Mouse (Mus musculus) ES-Bruce4 (cell line): ENCODE results near the gene Fam102a. TPM values are rescaled to one million over a fixed set of nuclear protein-coding genes. Genes with fewer than 3 reads are reported as not detected.

Experiments used
- H3K27ac ChIP-seq: 2 replicates; pipeline ENCODE4 v1.5.1; 2012; ENCODE audit warnings: low read length, inconsistent platforms; ENCODE audit not compliant: insufficient read depth
- H3K27me3 ChIP-seq: 2 replicates; pipeline ENCODE4 v1.6.1; 2012; ENCODE audit warnings: mild to moderate bottlenecking, low read length, inconsistent platforms; ENCODE audit not compliant: control insufficient read depth, poor library complexity, insufficient read depth, severe bottlenecking
- H3K36me3 ChIP-seq: 2 replicates; pipeline ENCODE4 v1.6.1; 2012; ENCODE audit warnings: inconsistent platforms, mild to moderate bottlenecking, low read length, moderate library complexity; ENCODE audit not compliant: control insufficient read depth, poor library complexity, insufficient read depth, severe bottlenecking
- H3K4me1 ChIP-seq: one replicate; pipeline ENCODE4 v1.8.1; 2011; ENCODE audit warnings: low read length; ENCODE audit not compliant: control insufficient read depth, insufficient read depth
- H3K4me3 ChIP-seq: 2 replicates; pipeline ENCODE4 v1.5.1; 2011; ENCODE audit warnings: low read depth, mild to moderate bottlenecking, low read length
- H3K9ac ChIP-seq: 2 replicates; pipeline ENCODE4 v1.6.1; 2012; ENCODE audit warnings: low read depth, mild to moderate bottlenecking, inconsistent platforms; ENCODE audit not compliant: poor library complexity, severe bottlenecking
- H3K9me3 ChIP-seq: replicated peaks from 2 replicates; pipeline ENCODE4 v1.6.1; 2012; ENCODE audit warnings: mild to moderate bottlenecking, low read length, inconsistent platforms; ENCODE audit not compliant: control insufficient read depth, poor library complexity, insufficient read depth, severe bottlenecking
- CTCF ChIP-seq: IDR thresholded peaks from one replicate; pipeline ENCODE4 v1.8.1; 2011; ENCODE audit warnings: low read depth, low read length
- EP300 ChIP-seq: IDR thresholded peaks from 2 replicates; pipeline ENCODE4 v1.6.1; 2011; ENCODE audit warnings: low read depth, low read length; ENCODE audit not compliant: insufficient read depth
- POLR2A ChIP-seq: IDR thresholded peaks from one replicate; pipeline ENCODE4 v1.8.1; 2011; ENCODE audit warnings: low read length; ENCODE audit not compliant: insufficient read depth
- polyA plus RNA-seq: library from polyadenylated mRNA; stranded (reverse); fragments of >200 nt; gene quantifications from 2 replicates; pipeline ENCODE4 v1.2.4, GENCODE M21; 2011; ENCODE audit warnings: low read depth; ENCODE audit not compliant: missing spikeins, insufficient read depth, insufficient read length

The Fam102a gene
- polyA plus RNA-seq, 1 experiment: 12.2 TPM

- peaks cover 9% of the 10 kb centered on the region for H3K4me1 ChIP-seq
- no peak overlapping the region for H3K9ac ChIP-seq
- no peak overlapping the region for H3K4me3 ChIP-seq
- no peaks in the 10 kb centered on the region for H3K9me3 ChIP-seq
- no peaks in the 10 kb centered on the region for H3K27me3 ChIP-seq
- no peak for TF ChIP-seq POLR2A
- no peak for TF ChIP-seq EP300
- no peak for TF ChIP-seq CTCF
- H3K27ac ChIP-seq: no peak overlapping the region
- no peaks in the 10 kb centered on the region for H3K36me3 ChIP-seq
Observed at GRCm38 (mm10) chr2:32538461-32538860, 3.3 kb downstream of the Fam102a start.

GRCm38 (mm10) chr2:32539452-32539981 is 4.4 kb downstream of the Fam102a start:
- TF ChIP-seq EP300: no peak
- no peak for TF ChIP-seq POLR2A
- TF ChIP-seq CTCF: no peak
- Histone ChIP-seq H3K27ac (no peak overlapping the region), H3K9ac (no peak overlapping the region), H3K4me1 (peaks cover 9% of the 10 kb centered on the region), H3K4me3 (no peak overlapping the region), H3K27me3 (no peaks in the 10 kb centered on the region), H3K36me3 (no peaks in the 10 kb centered on the region), H3K9me3 (no peaks in the 10 kb centered on the region)

DNA sequence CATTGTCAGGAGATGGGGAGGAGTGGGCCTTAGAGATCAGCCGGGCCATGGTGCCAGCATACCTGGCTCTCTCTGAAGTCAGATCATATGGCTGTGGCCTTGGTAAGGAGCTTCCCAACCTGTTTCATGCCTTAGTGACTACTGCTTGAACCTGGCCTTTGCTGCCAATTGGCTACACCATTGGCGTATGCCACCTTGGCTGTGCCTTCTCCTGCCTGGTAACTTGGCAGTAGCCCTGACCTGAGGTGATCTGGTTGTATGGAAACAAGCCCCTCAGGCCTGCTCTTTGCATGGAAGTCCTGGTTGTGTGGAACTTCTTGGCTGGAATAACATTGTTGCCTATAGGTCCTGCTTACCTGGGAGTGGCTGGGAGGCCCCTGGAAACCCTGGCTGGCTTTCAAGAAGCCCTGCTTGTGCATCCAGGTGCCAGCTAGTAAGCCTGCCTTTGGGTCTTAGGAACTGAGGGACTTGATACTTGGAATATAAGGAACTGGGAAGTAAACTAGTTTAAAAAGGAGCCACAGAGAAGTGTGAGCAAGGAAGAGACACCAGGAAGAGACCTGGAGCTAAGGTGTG is 6.3 kb downstream of the Fam102a start:
- H3K36me3 ChIP-seq: no peaks in the 10 kb centered on the region
- no peaks in the 10 kb centered on the region for H3K27me3 ChIP-seq
- H3K9ac ChIP-seq: no peak overlapping the region
- peaks cover 9% of the 10 kb centered on the region for H3K4me1 ChIP-seq
- TF ChIP-seq POLR2A: no peak
- no peak for TF ChIP-seq EP300
- no peak for TF ChIP-seq CTCF
- H3K4me3 ChIP-seq: no peak overlapping the region
- no peak overlapping the region for H3K27ac ChIP-seq
- no peaks in the 10 kb centered on the region for H3K9me3 ChIP-seq

- TF ChIP-seq EP300: no peak
- TF ChIP-seq POLR2A: no peak
- TF ChIP-seq CTCF: no peak
- Histone ChIP-seq H3K4me1 (peaks cover 9% of the 10 kb centered on the region), H3K27me3 (no peaks in the 10 kb centered on the region), H3K27ac (no peak overlapping the region), H3K36me3 (no peaks in the 10 kb centered on the region), H3K9me3 (no peaks in the 10 kb centered on the region), H3K9ac (no peak overlapping the region), H3K4me3 (no peak overlapping the region)
Observed at GRCm38 (mm10) chr2:32541986-32542573, 6.9 kb downstream of the Fam102a start.

DNA sequence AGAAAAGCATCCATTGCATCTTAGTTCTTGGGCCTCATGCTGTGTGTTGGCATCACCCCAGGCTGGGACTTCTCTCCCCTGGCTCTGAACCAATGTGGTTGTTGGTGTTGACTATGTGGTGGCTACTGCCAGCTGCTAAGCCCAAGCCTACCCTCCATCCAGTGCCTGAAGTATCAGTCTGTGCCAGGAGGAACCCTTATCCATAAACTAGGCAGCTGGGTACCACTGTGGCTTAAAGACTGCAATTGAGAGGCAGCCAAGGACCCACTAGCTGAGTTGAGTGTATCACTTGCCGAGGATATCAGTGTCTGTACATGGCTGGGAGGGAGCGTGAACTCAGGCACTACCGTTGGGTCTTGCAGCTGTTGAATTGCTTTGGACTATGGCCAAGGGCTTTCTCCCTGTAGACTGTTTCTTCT is 7.9 kb downstream of the Fam102a start:
- TF ChIP-seq EP300 (no peak), POLR2A (no peak), CTCF (no peak)
- no peaks in the 10 kb centered on the region for H3K36me3 ChIP-seq

GRCm38 (mm10) chr2:32546951-32547350 is 11.8 kb downstream of the Fam102a start:
- Histone ChIP-seq H3K27ac (no peak overlapping the region), H3K36me3 (no peaks in the 10 kb centered on the region), H3K9me3 (no peaks in the 10 kb centered on the region), H3K9ac (no peak overlapping the region), H3K4me1 (no peaks in the 10 kb centered on the region), H3K27me3 (no peaks in the 10 kb centered on the region), H3K4me3 (no peak overlapping the region)
- TF ChIP-seq EP300 (no peak), CTCF (no peak), POLR2A (no peak)

More for the DNA sequence above, 7.9 kb downstream of the Fam102a start:
- Histone ChIP-seq H3K27ac (no peak overlapping the region), H3K4me3 (no peak overlapping the region), H3K27me3 (no peaks in the 10 kb centered on the region), H3K9me3 (no peaks in the 10 kb centered on the region), H3K4me1 (peaks cover 7% of the 10 kb centered on the region), H3K9ac (no peak overlapping the region)
